ENCODE assay signal across 1 mouse cellular context in the genomic region with DNA sequence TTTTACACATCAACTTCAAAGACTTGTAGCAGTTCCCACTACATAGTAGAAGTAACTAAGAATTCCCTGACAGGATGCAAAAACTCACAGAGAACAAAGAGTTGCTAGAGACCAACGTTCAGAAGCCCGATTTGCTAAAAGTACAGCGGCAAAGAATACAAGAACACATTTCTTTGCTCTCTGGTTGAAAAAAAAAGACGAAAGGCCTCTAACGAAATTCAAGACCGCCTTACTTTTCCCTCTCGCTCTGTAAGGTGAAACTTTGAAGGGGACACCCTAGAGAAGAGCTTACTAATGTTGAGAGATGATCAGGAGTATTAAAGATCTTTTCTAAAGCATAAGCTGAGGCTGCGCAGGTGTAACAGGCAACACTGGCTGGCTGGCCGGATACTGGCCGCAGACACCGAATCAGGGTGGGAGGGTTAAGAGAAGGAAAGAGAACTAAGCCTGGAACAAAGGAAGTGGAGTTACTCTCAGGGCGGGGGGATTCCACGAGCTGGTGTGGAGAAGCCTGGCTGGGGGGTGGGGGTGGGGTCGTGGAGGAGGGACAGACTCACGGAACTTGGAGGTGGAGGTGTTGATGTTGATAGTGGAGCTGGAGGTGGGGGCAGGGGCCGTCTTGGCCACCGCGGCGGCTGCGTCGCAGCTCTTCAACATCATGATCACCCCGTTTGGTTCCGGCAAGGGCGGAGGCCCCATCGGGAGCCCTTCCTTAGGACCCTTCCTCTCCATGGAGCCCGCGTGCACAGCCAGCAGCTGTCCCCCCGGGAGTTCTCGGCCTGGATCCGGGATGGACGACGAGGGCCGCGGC.
TF ChIP-seq lines count a peak whose summit lies in the region.

No protein-coding gene starts in this region.

TF ChIP-seq in CH12.LX, 34 proteins besides CTCF, POLR2A, EP300 and RAD21 (continued from another document):
- TF ChIP-seq UBTF (IDR thresholded peaks at IDR 0.05; ENCODE audit: low read depth, low read length): 0 out of 2 replicates have a peak, but pooled peaks have one; percentile 5
- no peak for TF ChIP-seq BHLHE40 (IDR thresholded peaks at IDR 0.05; ENCODE audit: low read depth, low read length)
- no peak for TF ChIP-seq CHD1 (IDR thresholded peaks at IDR 0.05; ENCODE audit: low read depth, low read length)
- TF ChIP-seq KAT2A (IDR thresholded peaks at IDR 0.05; ENCODE audit: insufficient replicate concordance, low read length): no peak
- no peak for TF ChIP-seq TCF12 (IDR thresholded peaks at IDR 0.05; ENCODE audit: low read depth, low read length)
- no peak for TF ChIP-seq HCFC1 (IDR thresholded peaks at IDR 0.05; ENCODE audit: low read depth, low read length)
- TF ChIP-seq MEF2A (IDR thresholded peaks at IDR 0.05; ENCODE audit: borderline replicate concordance, low read depth, low read length): no peak
- peak; percentile 65 for TF ChIP-seq NRF1 (IDR thresholded peaks at IDR 0.05; ENCODE audit: low read depth, low read length)
- TF ChIP-seq JUN (IDR thresholded peaks at IDR 0.05; ENCODE audit: insufficient read depth, low read depth, low read length): no peak
- no peak for TF ChIP-seq PAX5 (IDR thresholded peaks at IDR 0.05; ENCODE audit: low read length)
TF ChIP-seq in CH12.LX: peak in this region for 6.
